ENCODE assay signal across 11 mouse cellular contexts in genomic region chr2:47424910-47425309, GRCm38 (mm10).
DNase-seq lines count a peak whose midpoint lies in the region; ATAC-seq and TF ChIP-seq lines count a peak whose summit lies in the region.
"Had no signal": no experiment of that assay in that cellular context is flagged by ENCODE, and none has a peak within 500 bp of the region (broad histone marks: within the 10 kb centered on the region; RNA-seq: fewer than 3 reads in every experiment).

No protein-coding gene starts in this region.

- intact Hi-C loops in heart, adult 2 months (cut with DNase I): no loop called here

- H3K4me1 ChIP-seq in heart, adult 2 months (ENCODE audit: control insufficient read depth, insufficient read depth, low read length): no peaks in the 10 kb centered on the region
- no peaks in the 10 kb centered on the region for H3K4me1 ChIP-seq in heart, embryonic 11.5 days (ENCODE audit: control insufficient read depth, insufficient read depth, low read length)
- H3K4me1 ChIP-seq in forebrain, embryonic 15.5 days: peaks cover 5% of the 10 kb centered on the region; the same call in 1 of the 2 replicates
- no peaks in the 10 kb centered on the region for H3K4me1 ChIP-seq in stomach, postnatal 0 days (replicated peaks; ENCODE audit: control insufficient read depth, insufficient read depth)
- H3K4me1 ChIP-seq: liver, embryonic 13.5 days; stomach, embryonic 15.5 days had no signal

- TF ChIP-seq POLR2A in heart, adult 2 months (IDR thresholded peaks at IDR 0.05; ENCODE audit: insufficient read depth, low read depth, low read length): no peak

- no peaks in the 10 kb centered on the region for H3K79me2 ChIP-seq in heart, adult 2 months (replicated peaks; ENCODE audit: control insufficient read depth, insufficient read depth, low read length)

- no peak for DNase-seq in heart, adult 2 months
- peak; percentile 1 for DNase-seq in right cerebral cortex, adult 18-20 months
- DNase-seq in right cerebral cortex, postnatal 4 days: no peak
- DNase-seq in stomach, postnatal 0 days (ENCODE audit: low spot score): no peak
- no peak for DNase-seq in kidney, adult 18-20 months
- no peak for DNase-seq in spleen, postnatal 36 days (ENCODE audit: low spot score in 2 of 2)
- DNase-seq: kidney, adult 9 months; liver, embryonic 13.5 days had no signal

- no peak overlapping the region for H3K27ac ChIP-seq in heart, adult 2 months
- no peak overlapping the region for H3K27ac ChIP-seq in heart, embryonic 11.5 days (ENCODE audit: low read depth, low read length)
- no peak overlapping the region for H3K27ac ChIP-seq in forebrain, embryonic 15.5 days (replicated peaks)
- no peak overlapping the region for H3K27ac ChIP-seq in stomach, postnatal 0 days (replicated peaks)
- H3K27ac ChIP-seq: liver, embryonic 13.5 days; stomach, embryonic 15.5 days had no signal

- WGBS in heart, adult 2 months: 39% methylated on average over 6 of the region's 6 CpGs
- 47% methylated on average over 6 of the region's 6 CpGs for WGBS in heart, embryonic 11.5 days (ENCODE audit: insufficient replicate concordance)
- 28% methylated on average over 6 of the region's 6 CpGs for WGBS in forebrain, embryonic 15.5 days
- WGBS in stomach, postnatal 0 days: 24% methylated on average over 6 of the region's 6 CpGs

- no peaks in the 10 kb centered on the region for H3K27me3 ChIP-seq in heart, adult 2 months (ENCODE audit: control insufficient read depth, insufficient read depth, low read length)
- H3K27me3 ChIP-seq in heart, embryonic 11.5 days (ENCODE audit: control insufficient read depth, insufficient read depth, low read length): no peaks in the 10 kb centered on the region
- H3K27me3 ChIP-seq in forebrain, embryonic 15.5 days: no peaks in the 10 kb centered on the region
- no peaks in the 10 kb centered on the region for H3K27me3 ChIP-seq in stomach, postnatal 0 days (ENCODE audit: control insufficient read depth, insufficient read depth, low read length)
- H3K27me3 ChIP-seq: liver, embryonic 13.5 days; stomach, embryonic 15.5 days had no signal

- ATAC-seq in heart, embryonic 11.5 days (replicated peaks; ENCODE audit: insufficient number of reproducible peaks, low FRiP score, low TSS enrichment): no peak
- ATAC-seq in forebrain, embryonic 15.5 days (replicated peaks): no peak
- no peak for ATAC-seq in stomach, postnatal 0 days (ENCODE audit: low FRiP score, low TSS enrichment)

- H3K4me3 ChIP-seq in heart, adult 2 months: no peak overlapping the region
- no peak overlapping the region for H3K4me3 ChIP-seq in heart, embryonic 11.5 days (ENCODE audit: low read depth, low read length)
- H3K4me3 ChIP-seq in forebrain, embryonic 15.5 days: no peak overlapping the region; the same call in 1 of the 2 replicates
- H3K4me3 ChIP-seq in stomach, postnatal 0 days (ENCODE audit: low read depth, low read length): no peak overlapping the region
- H3K4me3 ChIP-seq: liver, embryonic 13.5 days; stomach, embryonic 15.5 days had no signal

- peak; percentile 18; the same call in 1 of the 2 replicates for TF ChIP-seq CTCF in heart, adult 2 months (IDR thresholded peaks at IDR 0.05)
- peak; percentile 66 for TF ChIP-seq CTCF in stomach, postnatal 0 days (IDR thresholded peaks at IDR 0.05; ENCODE audit: low read depth)

- no peak overlapping the region for H3K4me2 ChIP-seq in heart, embryonic 11.5 days
- H3K4me2 ChIP-seq in forebrain, embryonic 15.5 days (replicated peaks): peak overlapping the region; percentile 31; the same call in 1 of the 2 replicates
- no peak overlapping the region for H3K4me2 ChIP-seq in stomach, postnatal 0 days (replicated peaks; ENCODE audit: low read depth)
- H3K4me2 ChIP-seq: liver, embryonic 13.5 days; stomach, embryonic 15.5 days had no signal

- TF ChIP-seq EP300 in heart, adult 2 months (IDR thresholded peaks at IDR 0.05; ENCODE audit: insufficient read depth, low read depth, low read length): no peak
- TF ChIP-seq EP300 in stomach, postnatal 0 days (optimal IDR thresholded peaks at IDR 0.05): no peak

- no peaks in the 10 kb centered on the region for H3K36me3 ChIP-seq in heart, adult 2 months (ENCODE audit: control insufficient read depth, insufficient read depth, low read length)
- no peaks in the 10 kb centered on the region for H3K36me3 ChIP-seq in heart, embryonic 11.5 days (ENCODE audit: control insufficient read depth, insufficient read depth, low read length)
- no peaks in the 10 kb centered on the region for H3K36me3 ChIP-seq in forebrain, embryonic 15.5 days
- H3K36me3 ChIP-seq in stomach, postnatal 0 days (ENCODE audit: control insufficient read depth, insufficient read depth, low read length): no peaks in the 10 kb centered on the region
- H3K36me3 ChIP-seq: liver, embryonic 13.5 days; stomach, embryonic 15.5 days had no signal

- H3K9ac ChIP-seq in heart, adult 2 months (ENCODE audit: low read depth, low read length): no peak overlapping the region
- H3K9ac ChIP-seq in heart, embryonic 11.5 days (ENCODE audit: low read depth, low read length): no peak overlapping the region
- no peak overlapping the region; the same call in 1 of the 2 replicates for H3K9ac ChIP-seq in forebrain, embryonic 15.5 days (replicated peaks)
- no peak overlapping the region for H3K9ac ChIP-seq in stomach, postnatal 0 days (ENCODE audit: low read length)
- H3K9ac ChIP-seq: liver, embryonic 13.5 days; stomach, embryonic 15.5 days had no signal

- no peaks in the 10 kb centered on the region for H3K9me3 ChIP-seq in heart, embryonic 11.5 days (replicated peaks; ENCODE audit: control insufficient read depth, low read length)
- no peaks in the 10 kb centered on the region for H3K9me3 ChIP-seq in forebrain, embryonic 15.5 days
- no peaks in the 10 kb centered on the region for H3K9me3 ChIP-seq in stomach, postnatal 0 days (ENCODE audit: control insufficient read depth, low read length)
- H3K9me3 ChIP-seq: liver, embryonic 13.5 days; stomach, embryonic 15.5 days had no signal
